Mouse (Mus musculus): Measurements from ENCODE around the gene Xrcc4. TPM values are rescaled to one million over a fixed set of nuclear protein-coding genes. Genes with fewer than 3 reads are reported as not detected.
"Not testable (repeated sequence)": the region's sequence is repeated elsewhere in the genome, so short reads cannot be mapped to it uniquely, and the experiment has no call there.

The Xrcc4 gene
- polyA plus RNA-seq (2014; fragmentation: Nextera tagmentation; extraction: Ambion mirVana) = 15.1 and 15.7 TPM in 2 replicates

DNA sequence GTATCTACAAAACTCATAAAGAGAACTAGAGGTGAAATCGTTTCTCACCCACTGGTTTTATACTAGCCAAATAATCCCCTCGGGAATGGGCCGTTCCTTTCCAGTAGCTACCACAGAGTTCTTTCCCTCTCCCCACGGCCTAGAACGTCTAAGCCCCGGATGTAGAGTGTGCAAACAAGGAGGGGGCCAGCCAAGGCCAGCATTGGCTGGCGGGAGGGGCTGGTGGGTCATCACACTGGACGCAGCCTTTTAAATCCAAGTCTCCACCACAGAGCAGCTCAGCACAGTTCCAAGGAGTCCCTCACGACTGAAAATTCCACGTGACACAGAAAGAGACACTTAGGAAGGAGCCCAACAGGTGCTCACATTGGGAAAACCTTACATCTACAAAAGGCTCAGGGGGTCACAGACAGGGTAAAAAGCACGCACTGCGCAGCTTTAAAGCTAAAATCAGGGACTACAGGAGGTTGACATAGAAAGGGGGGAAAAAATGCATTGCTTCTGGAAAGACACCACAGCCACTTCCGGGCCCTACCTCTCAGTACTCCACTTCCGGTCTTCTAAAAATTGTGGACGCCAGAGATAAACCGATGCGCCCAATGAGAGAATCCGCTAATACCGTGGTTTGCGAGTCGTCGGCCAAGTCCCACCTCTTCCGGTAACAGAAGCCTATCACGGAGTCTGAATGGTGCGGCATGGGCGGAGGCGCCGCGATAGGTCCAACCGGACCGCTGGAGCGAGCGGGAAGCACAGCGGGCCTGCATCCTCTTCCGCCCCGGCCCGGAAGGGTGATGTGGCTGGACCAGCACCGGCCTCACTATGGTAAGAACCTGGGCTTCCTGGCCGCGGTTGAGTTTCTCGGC lies at the start of gene Xrcc4, which contains the start of gene Tmem167:
Gene Xrcc4 (minus strand): TSS at position 647 of the 863 bp plus-strand sequence.
Gene Tmem167 (plus strand): TSS at position 162 of the 863 bp plus-strand sequence.
- Histone ChIP-seq H3K36me3 (replicated peaks; ENCODE audit: control insufficient read depth, insufficient read depth) (no peaks in the 10 kb centered on the region), H3K9ac (peak within 1 kb of the TSS; percentile 92), H3K4me2 (replicated peaks) (peak within 1 kb of the TSS; percentile 90), H3K27me3 (ENCODE audit: control insufficient read depth, insufficient read depth, low read length) (no peaks in the 10 kb centered on the region), H3K9me3 (ENCODE audit: control insufficient read depth, low read length) (no peaks in the 10 kb centered on the region), H3K4me1 (replicated peaks; ENCODE audit: control insufficient read depth, insufficient read depth, low read length) (peaks cover 14% of the 10 kb centered on the region), H3K4me3 (replicated peaks; ENCODE audit: low read length) (peak within 1 kb of the TSS; percentile 96), H3K27ac (peak within 1 kb of the TSS; percentile 89)
- WGBS = 3% methylated on average over 41 of the region's 41 CpGs
- peak; percentile 98 for DNase-seq (ENCODE audit: low spot score)
- peak; percentile 100 for ATAC-seq (ENCODE audit: low FRiP score)

DNA sequence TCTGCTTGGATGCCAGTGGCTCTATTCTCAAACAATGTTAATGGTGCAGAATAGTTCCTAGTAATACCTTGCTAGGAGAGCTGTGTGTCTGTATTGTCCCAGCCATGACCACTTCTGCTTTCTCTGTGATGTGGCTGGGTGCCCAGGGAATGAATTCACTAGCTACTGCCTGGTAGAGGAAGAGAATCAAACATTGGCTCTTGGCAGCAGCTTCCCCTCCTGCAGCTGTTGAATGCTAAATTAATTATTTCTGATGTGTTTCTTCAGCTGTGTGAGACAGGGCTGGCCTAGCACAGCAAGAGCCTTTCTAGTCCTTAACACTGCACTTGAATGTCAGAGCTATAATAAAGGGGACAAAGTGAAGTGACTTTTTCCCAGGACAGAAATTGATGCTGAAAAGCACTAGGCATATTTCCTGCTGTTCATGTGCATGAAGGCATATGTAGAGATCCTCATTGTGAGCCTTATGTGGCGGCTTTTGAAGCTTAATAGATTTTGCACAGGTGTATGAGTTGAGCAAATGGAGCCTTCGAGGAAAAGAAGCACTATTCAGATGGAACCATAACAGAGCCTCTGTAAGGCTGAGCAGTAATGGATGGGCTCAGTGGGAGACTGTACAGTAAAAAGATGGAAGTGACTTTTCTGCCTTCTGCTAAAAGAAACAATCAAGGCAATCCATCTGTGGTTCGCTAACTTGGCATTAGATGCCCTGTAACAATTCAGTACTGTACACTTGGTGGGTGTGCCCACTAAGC lies 46.9 kb upstream of the Xrcc4 start:
- H3K4me2 ChIP-seq (replicated peaks) = no peak overlapping the region
- no peaks in the 10 kb centered on the region for H3K9me3 ChIP-seq (ENCODE audit: control insufficient read depth, low read length)
- H3K4me1 ChIP-seq (replicated peaks; ENCODE audit: control insufficient read depth, insufficient read depth, low read length) = no peaks in the 10 kb centered on the region
- no peak overlapping the region for H3K9ac ChIP-seq
- H3K36me3 ChIP-seq (replicated peaks; ENCODE audit: control insufficient read depth, insufficient read depth) = no peaks in the 10 kb centered on the region
- 48% methylated on average over 3 of the region's 3 CpGs for WGBS
- DNase-seq (ENCODE audit: low spot score) (peak; percentile 64), ATAC-seq (ENCODE audit: low FRiP score) (peak; percentile 92)
- H3K27ac ChIP-seq = peak overlapping the region; percentile 63
- no peaks in the 10 kb centered on the region for H3K27me3 ChIP-seq (ENCODE audit: control insufficient read depth, insufficient read depth, low read length)
- no peak overlapping the region for H3K4me3 ChIP-seq (replicated peaks; ENCODE audit: low read length)

DNA sequence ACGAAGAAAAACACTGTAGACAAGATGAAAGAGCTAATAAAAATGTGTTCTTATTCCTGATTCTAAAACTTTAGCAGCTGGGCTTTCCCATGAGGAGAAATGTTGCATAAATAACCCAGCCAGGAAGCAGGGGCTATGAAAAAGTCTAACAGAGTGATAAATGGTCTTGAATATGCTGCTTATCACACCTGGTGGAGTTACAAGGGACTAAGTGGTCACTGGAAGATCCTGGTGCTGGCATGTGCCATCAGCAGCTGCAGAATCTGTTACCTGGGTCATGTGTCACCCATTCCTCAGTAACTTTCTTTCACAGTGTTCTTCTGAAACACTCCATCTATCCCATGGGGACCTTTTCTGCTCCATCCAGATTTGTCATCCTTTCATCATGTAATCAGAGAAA lies 22.3 kb upstream of the Xrcc4 start:
- Histone ChIP-seq H3K9ac (no peak overlapping the region), H3K4me1 (replicated peaks; ENCODE audit: control insufficient read depth, insufficient read depth, low read length) (no peaks in the 10 kb centered on the region), H3K27me3 (ENCODE audit: control insufficient read depth, insufficient read depth, low read length) (no peaks in the 10 kb centered on the region), H3K9me3 (ENCODE audit: control insufficient read depth, low read length) (no peaks in the 10 kb centered on the region), H3K4me2 (replicated peaks) (no peak overlapping the region), H3K4me3 (replicated peaks; ENCODE audit: low read length) (no peak overlapping the region), H3K36me3 (replicated peaks; ENCODE audit: control insufficient read depth, insufficient read depth) (peaks cover 3% of the 10 kb centered on the region; the same call in 1 of the 2 replicates), H3K27ac (no peak overlapping the region)
- DNase-seq (ENCODE audit: low spot score) (no peak), ATAC-seq (ENCODE audit: low FRiP score) (no peak)
- 78% methylated on average over 1 of the region's 1 CpGs for WGBS

DNA sequence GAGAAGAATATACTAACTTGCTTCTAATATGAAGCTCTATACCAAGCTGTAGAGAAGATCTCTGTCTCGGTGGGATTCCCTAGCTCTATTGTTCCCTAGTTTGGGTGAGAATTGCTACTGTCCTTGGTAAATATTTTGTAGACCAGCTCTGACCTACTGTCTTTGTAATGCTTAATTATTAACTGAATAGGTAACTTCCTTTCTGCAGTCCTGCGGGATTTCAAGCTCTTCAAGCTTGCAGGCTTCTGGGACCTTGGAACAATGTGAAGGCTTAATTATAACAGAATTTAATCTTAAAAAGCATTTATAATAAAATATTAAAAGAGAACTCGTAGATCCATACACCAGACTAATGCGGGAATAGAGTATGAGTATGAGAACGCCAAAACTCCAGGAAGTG lies 19.3 kb upstream of the Xrcc4 start:
- not testable (repeated sequence) for H3K9me3 ChIP-seq (ENCODE audit: control insufficient read depth, low read length); H3K4me2 ChIP-seq (replicated peaks); H3K27me3 ChIP-seq (ENCODE audit: control insufficient read depth, insufficient read depth, low read length); H3K4me1 ChIP-seq (replicated peaks; ENCODE audit: control insufficient read depth, insufficient read depth, low read length); H3K27ac ChIP-seq; ATAC-seq (ENCODE audit: low FRiP score); H3K4me3 ChIP-seq (replicated peaks; ENCODE audit: low read length); DNase-seq (ENCODE audit: low spot score); H3K9ac ChIP-seq
- H3K36me3 ChIP-seq (replicated peaks; ENCODE audit: control insufficient read depth, insufficient read depth) = peaks cover 30% of the 10 kb centered on the region
- WGBS = 93% methylated on average over 5 of the region's 5 CpGs

DNA sequence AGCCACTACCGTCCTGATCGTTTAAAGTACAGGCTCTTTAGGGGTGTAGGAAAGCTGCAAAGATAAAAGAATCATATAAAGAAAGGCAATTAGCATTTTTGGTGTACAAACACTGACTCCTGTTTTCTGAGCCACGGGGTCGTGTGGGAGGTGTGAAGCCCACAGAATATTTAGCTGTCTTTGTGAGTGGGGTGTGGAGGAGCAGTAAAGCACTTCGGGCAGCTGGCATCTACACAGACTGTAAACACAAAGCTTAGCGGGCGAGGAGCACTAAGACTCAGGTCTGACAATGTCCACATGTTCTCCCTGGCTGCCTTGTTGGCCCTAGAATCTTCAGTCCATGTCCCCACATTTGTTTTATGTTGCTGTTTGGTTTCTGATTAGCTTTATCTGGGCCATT lies 16.7 kb upstream of the Xrcc4 start:
- ATAC-seq (ENCODE audit: low FRiP score) (no peak), DNase-seq (ENCODE audit: low spot score) (no peak)
- no peaks in the 10 kb centered on the region for H3K4me1 ChIP-seq (replicated peaks; ENCODE audit: control insufficient read depth, insufficient read depth, low read length)
- no peaks in the 10 kb centered on the region for H3K27me3 ChIP-seq (ENCODE audit: control insufficient read depth, insufficient read depth, low read length)
- H3K4me2 ChIP-seq (replicated peaks) = no peak overlapping the region
- H3K9ac ChIP-seq = no peak overlapping the region
- H3K36me3 ChIP-seq (replicated peaks; ENCODE audit: control insufficient read depth, insufficient read depth) = peaks cover 48% of the 10 kb centered on the region
- no peak overlapping the region for H3K4me3 ChIP-seq (replicated peaks; ENCODE audit: low read length)
- no peak overlapping the region for H3K27ac ChIP-seq
- no peaks in the 10 kb centered on the region for H3K9me3 ChIP-seq (ENCODE audit: control insufficient read depth, low read length)
- 97% methylated on average over 7 of the region's 7 CpGs for WGBS

DNA sequence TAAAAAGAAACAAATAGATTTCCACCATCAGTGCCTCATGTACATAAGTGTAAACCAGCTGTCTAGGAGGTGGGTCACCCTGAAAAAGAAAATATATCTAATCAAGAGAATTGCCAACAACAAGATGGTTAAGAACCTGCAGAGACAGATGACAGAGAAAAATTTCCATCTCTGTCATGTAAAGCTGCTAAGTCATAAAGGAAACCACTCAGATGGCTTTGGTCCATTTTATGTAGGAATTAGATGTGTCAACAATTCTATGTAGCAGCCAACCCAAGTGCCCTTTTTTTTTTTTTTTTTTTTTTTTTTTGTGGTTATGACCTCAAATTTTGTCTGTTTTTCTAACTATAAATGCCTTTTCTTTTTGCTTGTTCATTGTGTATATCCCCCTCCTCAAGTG lies 12.1 kb upstream of the Xrcc4 start:
- Histone ChIP-seq H3K36me3 (replicated peaks; ENCODE audit: control insufficient read depth, insufficient read depth) (peaks cover 47% of the 10 kb centered on the region), H3K4me2 (replicated peaks) (no peak overlapping the region), H3K9me3 (ENCODE audit: control insufficient read depth, low read length) (no peaks in the 10 kb centered on the region), H3K27ac (no peak overlapping the region), H3K9ac (no peak overlapping the region), H3K4me1 (replicated peaks; ENCODE audit: control insufficient read depth, insufficient read depth, low read length) (no peaks in the 10 kb centered on the region), H3K27me3 (ENCODE audit: control insufficient read depth, insufficient read depth, low read length) (no peaks in the 10 kb centered on the region), H3K4me3 (replicated peaks; ENCODE audit: low read length) (no peak overlapping the region)
- no peak for ATAC-seq (ENCODE audit: low FRiP score)
- DNase-seq (ENCODE audit: low spot score) = no peak

DNA sequence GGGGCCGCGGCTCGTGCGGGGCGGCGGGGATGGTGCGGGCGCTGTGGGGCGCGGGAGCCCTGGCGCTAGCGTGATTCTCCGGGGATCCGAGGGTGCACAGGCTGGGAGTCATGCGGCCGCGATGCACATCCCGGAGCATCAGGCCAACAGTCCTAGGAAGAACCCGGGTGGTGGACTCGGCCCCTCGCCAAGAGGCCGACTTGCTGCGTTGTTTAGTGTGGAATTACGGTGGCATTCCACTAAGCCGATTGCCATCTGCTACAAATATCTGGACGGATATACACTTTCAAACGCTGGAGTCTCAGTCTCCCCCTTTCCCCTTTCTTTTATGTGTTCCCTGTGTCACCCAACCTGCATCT lies 396 bp upstream of the Xrcc4 start:
- peak; percentile 79 for ATAC-seq (ENCODE audit: low FRiP score)

DNA sequence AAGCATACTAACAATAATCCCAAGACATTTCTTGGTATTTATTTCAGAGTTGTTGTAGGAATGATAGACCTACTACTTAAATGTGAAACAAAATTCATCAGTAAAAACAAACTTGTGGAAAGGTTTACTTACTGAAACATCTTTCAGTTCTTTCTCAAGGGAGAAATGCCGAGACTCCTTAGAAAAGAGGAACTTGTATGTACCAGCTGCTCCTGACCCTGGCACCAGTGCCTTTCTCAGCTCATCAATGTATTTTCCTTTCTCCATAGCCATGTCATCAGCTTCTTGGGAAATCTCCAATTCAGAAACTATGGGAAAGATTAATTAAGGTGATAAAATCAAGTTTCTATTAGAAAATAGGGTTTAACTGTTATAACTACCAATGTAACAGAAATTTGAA lies 27.5 kb downstream of the Xrcc4 start:
- DNase-seq (ENCODE audit: low spot score) = no peak
- Histone ChIP-seq H3K4me2 (replicated peaks) (no peak overlapping the region), H3K27ac (no peak overlapping the region), H3K27me3 (ENCODE audit: control insufficient read depth, insufficient read depth, low read length) (no peaks in the 10 kb centered on the region), H3K9me3 (ENCODE audit: control insufficient read depth, low read length) (no peaks in the 10 kb centered on the region), H3K4me3 (replicated peaks; ENCODE audit: low read length) (no peak overlapping the region), H3K36me3 (replicated peaks; ENCODE audit: control insufficient read depth, insufficient read depth) (no peaks in the 10 kb centered on the region), H3K9ac (no peak overlapping the region), H3K4me1 (replicated peaks; ENCODE audit: control insufficient read depth, insufficient read depth, low read length) (no peaks in the 10 kb centered on the region)
- ATAC-seq (ENCODE audit: low FRiP score) = no peak
- 92% methylated on average over 1 of the region's 1 CpGs for WGBS

More for the DNA sequence above, 396 bp upstream of the Xrcc4 start:
- H3K4me2 ChIP-seq (replicated peaks) = peak overlapping the region; percentile 90
- 2% methylated on average over 27 of the region's 27 CpGs for WGBS
- no peaks in the 10 kb centered on the region for H3K27me3 ChIP-seq (ENCODE audit: control insufficient read depth, insufficient read depth, low read length)
- no peaks in the 10 kb centered on the region for H3K36me3 ChIP-seq (replicated peaks; ENCODE audit: control insufficient read depth, insufficient read depth)
- H3K27ac ChIP-seq = peak overlapping the region; percentile 89
- no peaks in the 10 kb centered on the region for H3K9me3 ChIP-seq (ENCODE audit: control insufficient read depth, low read length)
- peak overlapping the region; percentile 96 for H3K4me3 ChIP-seq (replicated peaks; ENCODE audit: low read length)
- DNase-seq (ENCODE audit: low spot score) = peak; percentile 25
- peaks cover 14% of the 10 kb centered on the region for H3K4me1 ChIP-seq (replicated peaks; ENCODE audit: control insufficient read depth, insufficient read depth, low read length)
- peak overlapping the region; percentile 92 for H3K9ac ChIP-seq

DNA sequence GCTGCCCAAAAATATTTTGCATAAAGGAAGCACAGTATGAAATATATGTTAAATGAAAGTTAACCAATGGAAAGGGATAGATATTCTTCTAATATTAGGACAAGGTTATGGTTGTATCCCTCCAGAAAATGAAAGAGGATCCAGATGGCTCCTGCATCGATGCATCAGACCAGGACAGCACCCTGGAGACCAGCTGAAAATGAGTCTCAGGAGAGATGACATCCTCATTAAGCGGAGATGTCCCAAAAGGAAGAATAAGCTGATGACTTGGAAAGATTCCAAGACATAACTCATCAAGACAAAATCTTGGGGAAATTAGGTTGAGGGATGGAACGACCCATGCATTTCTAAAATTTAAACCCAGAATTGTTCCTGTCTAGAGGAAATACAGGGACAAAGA lies 37.0 kb downstream of the Xrcc4 start:
- no peaks in the 10 kb centered on the region for H3K9me3 ChIP-seq (ENCODE audit: control insufficient read depth, low read length)
- no peak for DNase-seq (ENCODE audit: low spot score)
- H3K9ac ChIP-seq = no peak overlapping the region
- H3K27me3 ChIP-seq (ENCODE audit: control insufficient read depth, insufficient read depth, low read length) = no peaks in the 10 kb centered on the region
- no peak overlapping the region for H3K27ac ChIP-seq
- no peak for ATAC-seq (ENCODE audit: low FRiP score)
- no peak overlapping the region for H3K4me3 ChIP-seq (replicated peaks; ENCODE audit: low read length)
- no peak overlapping the region for H3K4me2 ChIP-seq (replicated peaks)
- WGBS = 55% methylated on average over 3 of the region's 3 CpGs
- H3K36me3 ChIP-seq (replicated peaks; ENCODE audit: control insufficient read depth, insufficient read depth) = no peaks in the 10 kb centered on the region
- no peaks in the 10 kb centered on the region for H3K4me1 ChIP-seq (replicated peaks; ENCODE audit: control insufficient read depth, insufficient read depth, low read length)

Data from hindbrain, embryonic 14.5 days (tissue).